Comparison of ENCODE assay signal across 9 mouse cellular contexts in the genomic region with DNA sequence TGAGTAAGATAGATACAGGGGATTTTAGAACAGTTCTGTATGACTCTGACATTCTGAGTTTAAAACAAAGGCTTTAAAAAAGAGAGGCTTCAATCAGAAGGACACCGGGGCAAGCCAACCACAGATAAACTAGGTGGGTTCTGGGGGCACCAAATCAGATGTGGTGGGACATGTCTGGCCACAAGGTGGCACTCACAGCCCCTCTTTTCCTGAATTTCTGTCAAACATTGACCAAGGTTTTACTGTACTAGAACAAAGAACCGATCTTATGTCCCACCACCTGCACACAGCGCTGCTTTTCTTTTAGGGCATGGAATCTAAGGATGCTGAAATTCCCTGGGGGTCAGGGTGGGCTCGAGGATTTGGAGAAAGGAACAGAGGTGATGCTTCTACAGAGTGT.
DNase-seq lines count a peak whose midpoint lies in the region; ATAC-seq and TF ChIP-seq lines count a peak whose summit lies in the region.
"Had no signal": no experiment of that assay in that cellular context is flagged by ENCODE, and none has a peak within 500 bp of the region (broad histone marks: within the 10 kb centered on the region; RNA-seq: fewer than 3 reads in every experiment).

No protein-coding gene starts in this region.

- TF ChIP-seq CTCF in G1E (IDR thresholded peaks at IDR 0.05; ENCODE audit: low read depth, low read length): peak; percentile 26; the same call in 1 of the 2 replicates
- TF ChIP-seq CTCF in brain, embryonic 14.5 days (IDR thresholded peaks at IDR 0.05; ENCODE audit: borderline replicate concordance, extremely low read depth, insufficient read depth, insufficient read length): peak; percentile 69; the same call in 1 of the 2 replicates

- no peaks in the 10 kb centered on the region for H3K9me3 ChIP-seq in intestine, embryonic 14.5 days (ENCODE audit: control insufficient read depth, low read length)
- no peaks in the 10 kb centered on the region for H3K9me3 ChIP-seq in intestine, embryonic 15.5 days
- no peaks in the 10 kb centered on the region for H3K9me3 ChIP-seq in G1E (replicated peaks)
- H3K9me3 ChIP-seq in limb, embryonic 11.5 days (ENCODE audit: control insufficient read depth, low read length): no peaks in the 10 kb centered on the region
- H3K9me3 ChIP-seq: embryonic facial prominence, embryonic 12.5 days had no signal

- H3K4me1 ChIP-seq in intestine, embryonic 14.5 days (replicated peaks; ENCODE audit: control insufficient read depth, insufficient read depth, low read length): no peaks in the 10 kb centered on the region
- no peaks in the 10 kb centered on the region for H3K4me1 ChIP-seq in intestine, embryonic 15.5 days (replicated peaks)
- no peaks in the 10 kb centered on the region for H3K4me1 ChIP-seq in G1E (ENCODE audit: insufficient read depth, low read depth, low read length)
- no peaks in the 10 kb centered on the region for H3K4me1 ChIP-seq in limb, embryonic 11.5 days (ENCODE audit: control insufficient read depth, insufficient read depth, low read length)
- H3K4me1 ChIP-seq: embryonic facial prominence, embryonic 12.5 days had no signal

- TF ChIP-seq POLR2A in brain, embryonic 14.5 days (IDR thresholded peaks at IDR 0.05; ENCODE audit: borderline replicate concordance, extremely low read depth, insufficient read depth, insufficient read length, poor library complexity, severe bottlenecking): no peak

- no peak overlapping the region for H3K9ac ChIP-seq in intestine, embryonic 14.5 days (ENCODE audit: low read length)
- H3K9ac ChIP-seq in intestine, embryonic 15.5 days: no peak overlapping the region
- H3K9ac ChIP-seq in limb, embryonic 11.5 days (ENCODE audit: low read length): no peak overlapping the region
- H3K9ac ChIP-seq: embryonic facial prominence, embryonic 12.5 days had no signal

- WGBS in intestine, embryonic 14.5 days: 33% methylated on average over 4 of the region's 4 CpGs
- 37% methylated on average over 4 of the region's 4 CpGs for WGBS in intestine, embryonic 15.5 days
- WGBS in limb, embryonic 11.5 days: 29% methylated on average over 4 of the region's 4 CpGs

- no peak overlapping the region for H3K4me2 ChIP-seq in intestine, embryonic 14.5 days (ENCODE audit: low read length)
- H3K4me2 ChIP-seq in intestine, embryonic 15.5 days (replicated peaks): no peak overlapping the region
- no peak overlapping the region for H3K4me2 ChIP-seq in limb, embryonic 11.5 days (ENCODE audit: low read depth, severe bottlenecking)
- H3K4me2 ChIP-seq: embryonic facial prominence, embryonic 12.5 days had no signal

- H3K27ac ChIP-seq in intestine, embryonic 14.5 days (ENCODE audit: low read depth): no peak overlapping the region
- H3K27ac ChIP-seq in intestine, embryonic 15.5 days: no peak overlapping the region
- no peak overlapping the region for H3K27ac ChIP-seq in limb, embryonic 11.5 days (replicated peaks; ENCODE audit: low read depth, low read length)
- H3K27ac ChIP-seq: embryonic facial prominence, embryonic 12.5 days had no signal

- no peaks in the 10 kb centered on the region for H3K27me3 ChIP-seq in intestine, embryonic 14.5 days (replicated peaks; ENCODE audit: control insufficient read depth, insufficient read depth, low read length)
- H3K27me3 ChIP-seq in intestine, embryonic 15.5 days (replicated peaks): no peaks in the 10 kb centered on the region
- H3K27me3 ChIP-seq in G1E (ENCODE audit: insufficient read depth, low read length): no peaks in the 10 kb centered on the region
- no peaks in the 10 kb centered on the region for H3K27me3 ChIP-seq in limb, embryonic 11.5 days (ENCODE audit: control insufficient read depth, insufficient read depth, low read length)
- H3K27me3 ChIP-seq: embryonic facial prominence, embryonic 12.5 days had no signal

- peak; percentile 55 for DNase-seq in intestine, embryonic 14.5 days (ENCODE audit: low spot score)
- no peak for DNase-seq in G1E (ENCODE audit: low spot score)
- DNase-seq in brain, embryonic 14.5 days (ENCODE audit: low read depth): peak; percentile 71
- peak; percentile 20 to 41 for DNase-seq in frontal cortex, postnatal 36 days (ENCODE audit: low spot score in 2 of 2)
- DNase-seq in limb, embryonic 11.5 days (ENCODE audit: low spot score): peak; percentile 72
- peak; percentile 21 for DNase-seq in retina, postnatal 7 days (ENCODE audit: low read depth, low spot score)

- H3K4me3 ChIP-seq in intestine, embryonic 14.5 days (ENCODE audit: low read depth, low read length): no peak overlapping the region
- no peak overlapping the region for H3K4me3 ChIP-seq in intestine, embryonic 15.5 days (replicated peaks)
- no peak overlapping the region for H3K4me3 ChIP-seq in G1E (ENCODE audit: low read depth, low read length)
- no peak overlapping the region for H3K4me3 ChIP-seq in limb, embryonic 11.5 days (ENCODE audit: low read depth, low read length)
- H3K4me3 ChIP-seq: embryonic facial prominence, embryonic 12.5 days had no signal

- ATAC-seq in intestine, embryonic 14.5 days (replicated peaks; ENCODE audit: low FRiP score, low TSS enrichment, low read depth): no peak
- ATAC-seq in intestine, embryonic 15.5 days: no peak
- ATAC-seq in G1E (ENCODE audit: extremely low read depth, insufficient number of reproducible peaks, low FRiP score, poor library complexity, severe bottlenecking): no peak
- no peak for ATAC-seq in limb, embryonic 11.5 days (ENCODE audit: insufficient number of reproducible peaks, low FRiP score, low TSS enrichment, low read depth)
- ATAC-seq in CD4-positive, CD25-positive, alpha-beta regulatory T cell, adult 4 months: no peak

- no peaks in the 10 kb centered on the region for H3K36me3 ChIP-seq in intestine, embryonic 14.5 days (ENCODE audit: control insufficient read depth, insufficient read depth, low read length)
- H3K36me3 ChIP-seq in intestine, embryonic 15.5 days: no peaks in the 10 kb centered on the region
- H3K36me3 ChIP-seq in G1E (replicated peaks): no peaks in the 10 kb centered on the region
- H3K36me3 ChIP-seq in limb, embryonic 11.5 days (ENCODE audit: control insufficient read depth, insufficient read depth, low read length): no peaks in the 10 kb centered on the region
- H3K36me3 ChIP-seq: embryonic facial prominence, embryonic 12.5 days had no signal
